Mouse (Mus musculus): ENCODE results near the gene Relb.

- peak; percentile 93 for TF ChIP-seq CTCF (IDR thresholded peaks at IDR 0.05)
- TF ChIP-seq EP300 (IDR thresholded peaks at IDR 0.05) = no peak
Measured at GRCm38 (mm10) chr7:19619004-19619801, 10.0 kb downstream of the Relb start.

Data from lung, postnatal 0 days (tissue).